Mouse (Mus musculus) frontal cortex, postnatal 25 days (tissue): Measurements from ENCODE around the gene Cyp2t4.

Experiments
- DNase-seq, 2 experiments: peaks; one replicate each; pipeline ENCODE4 v3.0.0; 2022; ENCODE audit warnings: low spot score in 2 of 2

Gene Cyp2t4

DNA sequence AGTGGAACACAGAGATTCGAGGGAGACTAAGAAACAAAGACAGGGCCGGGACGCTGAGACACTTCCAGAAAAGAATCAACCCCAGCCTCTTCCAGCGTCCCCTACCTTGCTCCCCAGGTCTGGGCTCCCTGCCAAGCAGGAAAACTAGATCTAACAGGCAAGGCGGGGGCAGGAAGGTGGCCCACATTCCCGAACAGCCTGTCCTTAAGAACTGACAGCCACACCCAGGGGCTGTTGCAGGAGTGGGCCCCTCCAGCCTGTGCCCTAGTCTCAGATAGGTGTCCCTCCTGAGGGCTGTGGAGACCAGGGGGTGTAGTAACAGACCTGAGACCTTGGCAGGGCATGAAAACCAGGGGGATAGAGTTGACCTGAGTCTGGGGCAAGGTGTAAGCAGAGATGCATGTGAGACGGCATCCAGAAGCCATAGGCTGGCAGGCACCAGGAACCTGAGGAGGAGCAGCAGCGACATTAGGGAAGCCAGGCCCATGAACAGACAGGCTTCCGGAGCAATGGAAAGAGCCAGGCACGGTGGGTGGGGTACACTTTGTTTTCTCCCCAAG lies at the start of gene Cyp2t4:
Gene Cyp2t4 (plus strand): TSS at position 510 of the 560 bp plus-strand sequence.
- DNase-seq: no peak

- no peak for DNase-seq
Observed at GRCm38 (mm10) chr7:27104882-27105281, 48.6 kb upstream of the Cyp2t4 start.

DNA sequence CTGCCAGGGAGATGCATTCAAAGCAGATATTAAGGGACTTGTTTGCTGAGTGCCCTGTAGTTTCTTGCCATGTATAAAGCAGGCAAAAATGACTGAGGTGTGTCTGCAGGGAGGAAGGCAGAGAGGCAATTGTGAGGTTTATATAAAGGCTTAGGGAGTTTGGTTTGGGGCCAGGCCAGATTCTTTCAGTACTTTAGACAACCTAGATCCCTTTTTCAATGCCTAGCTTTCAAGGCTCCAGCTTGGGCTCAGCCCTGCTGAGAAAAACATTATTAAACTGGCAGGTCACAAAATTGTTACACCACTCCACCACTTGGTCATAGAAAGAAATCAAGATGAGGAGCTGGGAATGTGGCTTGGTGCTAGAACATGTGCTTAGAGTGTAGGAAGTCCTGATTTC lies 43.2 kb upstream of the Cyp2t4 start:
- DNase-seq: no peak

DNA sequence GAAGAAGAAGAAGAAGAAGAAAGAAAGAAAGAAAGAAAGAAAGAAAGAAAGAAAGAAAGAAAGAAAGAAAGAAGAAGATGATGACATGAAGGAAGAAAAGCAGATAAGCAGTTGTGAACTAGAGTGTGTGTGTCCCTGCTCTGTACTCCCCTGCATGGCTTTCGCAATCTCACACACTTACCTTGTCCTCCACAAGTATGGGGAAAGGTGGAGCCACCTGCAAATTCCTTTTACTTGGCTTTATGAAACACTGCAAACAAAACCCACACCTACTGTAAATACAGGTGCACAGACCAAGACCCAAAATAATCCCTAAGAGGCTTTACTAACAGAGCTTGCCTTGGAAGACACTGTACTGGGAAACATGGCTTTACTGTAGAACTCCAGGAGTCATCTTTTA lies 42.5 kb upstream of the Cyp2t4 start:
- DNase-seq: no peak

DNA sequence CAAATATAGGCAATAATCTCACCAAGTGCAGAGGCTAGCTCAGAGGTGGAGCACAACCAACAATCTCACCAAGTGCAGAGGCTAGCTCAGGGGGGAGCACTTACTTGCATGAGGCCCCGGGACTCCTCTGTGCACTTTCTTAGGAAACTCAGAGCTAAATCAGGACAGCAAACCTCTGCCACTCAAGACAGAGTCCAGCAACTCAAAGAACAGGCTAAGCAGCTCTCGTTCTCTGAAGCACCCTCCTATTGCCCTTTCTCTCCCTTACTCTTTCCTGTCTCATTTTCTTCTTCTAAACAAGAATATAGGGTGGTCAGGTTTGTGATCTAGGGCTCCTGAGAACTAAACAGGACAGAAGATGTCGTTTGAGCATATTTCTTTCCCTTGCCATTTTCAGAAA lies 41.5 kb upstream of the Cyp2t4 start:
- DNase-seq: no peak

DNA sequence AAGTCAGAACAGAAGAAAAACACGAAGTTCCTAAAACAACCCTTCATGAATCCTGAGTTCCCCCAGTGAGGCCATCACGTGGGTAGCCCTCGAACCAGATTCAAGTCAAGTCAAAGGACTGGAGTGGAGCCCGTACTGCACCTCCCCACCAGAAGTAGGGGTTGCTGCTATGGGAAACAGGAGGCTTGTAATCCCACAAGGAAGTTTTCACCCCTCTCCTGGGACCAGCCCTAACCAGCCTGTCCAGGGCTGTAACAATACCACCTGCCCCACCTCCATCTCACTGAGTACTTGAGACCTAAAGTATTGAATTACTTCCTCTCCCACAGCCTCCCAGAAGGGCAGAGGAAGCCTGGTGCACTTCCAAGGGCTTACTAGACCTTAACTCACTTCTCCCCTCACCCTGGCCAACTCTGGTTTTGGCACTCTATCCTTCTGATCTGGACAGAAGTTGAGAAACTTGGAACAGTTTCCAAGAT lies 35.4 kb upstream of the Cyp2t4 start:
- no peak for DNase-seq

DNA sequence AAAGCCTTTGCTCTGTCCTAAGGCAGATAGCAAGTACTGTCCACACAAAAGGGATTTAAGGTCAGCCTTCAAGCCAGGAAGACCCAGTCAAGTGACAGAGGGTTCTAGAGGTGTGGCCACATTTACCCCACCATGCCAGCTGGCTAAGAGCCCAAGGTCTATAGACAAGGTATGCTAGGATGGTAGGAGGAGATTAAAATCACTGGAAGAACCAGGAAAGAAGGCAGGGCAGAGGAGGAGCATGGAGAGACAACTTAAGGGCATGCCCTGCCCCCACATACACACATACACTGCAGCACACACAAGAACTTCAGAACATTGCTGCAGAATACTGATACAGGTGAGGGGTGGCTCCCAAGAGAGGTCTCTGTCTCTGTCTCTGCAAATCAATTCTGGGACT lies 33.8 kb upstream of the Cyp2t4 start, which contains the start of gene Cyp2f2:
Gene Cyp2f2 (plus strand): TSS at position 234 of the 400 bp plus-strand sequence.
- DNase-seq: no peak

- DNase-seq: no peak
Observed at GRCm38 (mm10) chr7:27124305-27124832, 29.1 kb upstream of the Cyp2t4 start.

DNA sequence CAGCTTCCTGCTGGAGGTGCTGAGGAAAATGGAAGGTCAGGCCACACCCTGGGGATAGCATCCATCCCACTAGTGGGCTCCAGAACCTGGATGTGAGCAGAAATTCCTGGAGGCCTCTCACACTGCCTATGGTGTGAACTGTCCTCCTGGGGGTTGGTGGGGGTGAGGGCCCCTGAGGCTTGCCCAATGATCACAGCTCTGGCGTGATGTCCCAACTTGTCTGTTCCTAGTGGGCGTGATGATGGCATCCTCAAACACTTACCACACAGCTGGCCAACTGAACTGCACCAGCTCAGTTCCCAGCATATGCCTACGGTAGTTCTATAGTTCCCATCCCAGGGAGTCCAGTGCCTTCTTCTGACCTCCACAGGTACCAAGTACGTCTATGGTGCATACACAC lies 28.5 kb upstream of the Cyp2t4 start:
- DNase-seq: no peak

DNA sequence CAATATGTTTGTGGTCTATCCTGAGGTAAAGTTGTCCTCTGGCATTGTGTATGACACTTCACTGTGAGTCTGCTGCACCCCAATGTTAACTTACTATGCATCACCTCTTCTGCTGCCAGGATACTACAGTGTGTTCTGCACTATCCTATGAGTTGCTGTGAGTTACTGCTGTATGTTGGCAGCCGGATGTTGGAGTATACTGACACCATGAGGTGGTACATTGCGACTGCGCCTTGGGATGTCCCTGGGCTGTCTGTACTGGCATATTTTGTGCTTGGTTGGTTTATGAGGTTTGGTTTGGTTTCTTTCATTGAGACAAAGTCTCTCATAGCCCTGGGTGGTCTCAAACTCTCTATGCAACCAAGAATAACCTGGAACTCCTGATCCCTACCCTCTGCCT lies 25.4 kb upstream of the Cyp2t4 start:
- DNase-seq: peak; percentile 10 to 27

GRCm38 (mm10) chr7:27128946-27129345 lies 24.6 kb upstream of the Cyp2t4 start:
- no peak for DNase-seq

DNA sequence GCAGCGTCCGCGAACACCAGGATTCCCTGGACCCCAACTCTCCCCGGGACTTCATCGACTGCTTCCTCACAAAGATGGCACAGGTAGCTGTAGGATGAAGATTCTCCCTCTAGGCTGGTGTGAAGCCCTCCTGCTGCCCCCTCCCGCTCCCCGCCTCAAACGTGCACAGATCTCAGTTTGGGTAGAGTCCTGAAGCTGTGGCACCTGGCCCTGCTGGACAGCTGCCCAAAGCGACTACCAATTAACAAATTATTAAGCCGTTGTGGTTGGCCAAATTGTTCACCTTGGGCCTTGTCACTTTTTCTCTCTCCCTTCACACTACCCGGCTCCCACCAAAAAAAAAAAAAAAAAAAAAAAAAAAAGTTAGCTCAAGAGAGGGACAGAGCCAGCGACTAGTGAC lies 23.7 kb upstream of the Cyp2t4 start:
- no peak for DNase-seq

DNA sequence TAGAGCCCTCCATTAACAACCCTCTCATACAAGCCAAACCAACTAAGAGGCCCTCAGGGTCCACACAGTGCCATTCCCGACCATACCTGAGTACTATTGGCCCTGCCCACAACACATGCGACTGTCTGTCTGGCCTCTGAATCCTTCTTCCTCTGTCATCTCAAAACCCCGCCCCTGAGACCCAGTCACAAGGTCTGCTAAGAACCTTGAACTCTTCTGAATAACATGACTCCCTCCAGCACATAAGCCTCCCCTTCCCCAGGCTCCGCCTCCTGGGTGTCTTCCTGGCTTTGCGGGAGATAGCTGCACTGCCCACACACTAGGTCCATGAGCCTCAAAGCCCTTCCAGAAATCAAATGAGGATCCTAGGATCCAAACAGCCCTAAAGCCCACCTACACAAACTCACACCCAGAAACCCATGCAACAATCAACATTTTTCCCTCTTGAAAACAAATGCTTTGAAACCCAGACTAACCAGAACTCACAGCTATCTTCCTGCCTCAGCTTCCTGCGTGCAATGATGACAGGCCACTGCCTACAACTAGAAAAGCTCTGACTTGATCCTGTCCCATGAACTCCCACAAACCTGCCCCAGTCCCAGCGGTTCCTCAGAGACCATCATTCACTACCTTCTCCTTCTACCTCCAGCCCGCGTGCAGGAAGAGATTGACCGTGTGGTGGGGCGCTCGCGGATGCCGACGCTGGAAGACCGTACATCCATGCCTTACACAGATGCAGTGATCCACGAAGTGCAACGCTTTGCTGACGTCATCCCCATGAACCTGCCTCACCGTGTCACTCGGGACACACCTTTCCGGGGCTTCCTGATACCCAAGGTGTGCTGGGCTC lies 22.8 kb upstream of the Cyp2t4 start:
- no peak for DNase-seq

DNA sequence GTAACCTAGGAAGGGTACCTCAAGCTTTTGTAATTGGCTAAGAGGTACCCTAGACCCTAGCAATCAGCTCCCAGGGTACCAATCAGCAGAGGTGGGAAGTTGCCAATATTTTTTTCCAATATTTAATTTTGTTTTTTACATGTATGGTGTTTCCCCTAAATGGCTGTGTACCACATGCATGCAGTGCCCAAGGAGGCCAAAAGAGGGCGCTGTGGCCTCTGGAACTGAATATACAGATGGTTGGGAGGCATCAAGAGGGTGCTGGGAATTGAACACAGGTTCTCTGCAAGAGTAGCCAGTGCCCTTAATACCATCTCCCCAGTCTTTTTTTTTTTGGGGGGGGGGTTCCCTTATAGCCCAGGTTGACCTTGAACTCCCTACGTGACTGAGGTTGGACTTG lies 22.1 kb upstream of the Cyp2t4 start:
- no peak for DNase-seq

GRCm38 (mm10) chr7:27132588-27132987 lies 20.9 kb upstream of the Cyp2t4 start:
- peak in 1 of 2 experiments; percentile 40 for DNase-seq

DNA sequence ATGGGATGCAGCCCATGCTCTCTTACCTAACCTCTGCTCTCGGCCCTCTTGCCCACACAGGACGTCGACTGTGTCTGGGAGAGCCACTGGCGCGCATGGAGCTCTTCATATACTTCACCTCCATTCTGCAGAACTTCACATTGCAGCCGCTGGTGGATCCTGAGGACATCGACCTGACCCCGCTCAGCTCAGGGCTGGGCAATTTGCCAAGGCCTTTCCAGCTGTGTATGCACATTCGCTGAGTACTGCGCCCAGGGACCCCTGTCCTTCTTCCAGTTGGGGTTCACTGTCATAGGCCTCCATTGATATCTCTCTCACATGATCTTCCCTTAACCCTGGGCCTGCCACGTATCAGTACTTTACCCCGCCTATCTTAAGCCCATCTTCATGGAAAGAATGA lies 20.4 kb upstream of the Cyp2t4 start:
- no peak for DNase-seq

- DNase-seq: no peak
Observed at GRCm38 (mm10) chr7:27133757-27134156, 19.8 kb upstream of the Cyp2t4 start.

DNA sequence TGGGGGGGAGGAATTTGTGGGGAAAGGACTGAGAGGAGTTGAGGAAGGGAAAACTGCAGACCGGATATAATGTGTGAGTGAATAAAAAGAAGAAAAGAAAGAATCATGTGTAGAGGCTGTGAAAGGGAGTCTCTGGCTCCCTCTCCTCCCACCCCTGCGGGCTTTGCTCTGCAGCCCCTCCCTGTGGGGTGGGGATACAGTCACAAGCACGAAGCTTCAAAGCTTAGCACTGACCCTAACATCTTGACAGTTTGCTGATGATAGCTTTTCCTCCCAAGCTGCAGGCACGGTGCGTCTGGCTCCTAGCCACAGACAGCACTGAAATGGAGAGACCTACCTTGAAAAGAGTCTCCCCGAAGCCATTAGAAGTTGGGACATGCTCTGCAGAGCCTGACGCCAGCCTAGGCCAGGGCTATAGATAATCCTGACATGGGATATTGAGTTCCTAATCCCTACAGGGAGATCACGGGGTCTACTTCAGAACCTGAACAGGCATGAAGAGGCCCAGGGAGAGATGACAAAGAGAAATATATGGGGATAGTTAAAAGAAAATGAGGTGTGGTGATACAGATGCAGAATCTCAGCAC lies 17.0 kb upstream of the Cyp2t4 start:
- DNase-seq: no peak

GRCm38 (mm10) chr7:27156005-27156404 lies 2.5 kb downstream of the Cyp2t4 start:
- DNase-seq: no peak

DNA sequence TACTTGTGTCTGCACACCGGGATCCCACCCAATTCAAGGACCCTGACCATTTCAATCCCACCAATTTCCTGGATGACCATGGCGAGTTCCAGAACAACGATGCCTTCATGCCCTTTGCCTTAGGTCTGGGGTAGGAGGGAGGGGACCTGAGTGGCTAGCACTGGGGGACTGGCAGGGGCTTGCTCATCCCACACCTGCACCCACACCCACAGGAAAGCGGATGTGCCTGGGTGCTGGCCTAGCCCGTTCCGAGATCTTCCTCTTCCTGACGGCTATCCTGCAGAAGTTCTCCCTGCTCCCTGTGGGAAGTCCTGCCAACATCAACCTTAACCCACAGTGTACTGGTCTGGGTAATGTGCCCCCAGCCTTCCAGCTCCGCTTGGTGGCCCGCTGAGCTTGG lies 4.7 kb downstream of the Cyp2t4 start:
- DNase-seq: no peak

- no peak for DNase-seq
Observed at GRCm38 (mm10) chr7:27159256-27159655, 5.7 kb downstream of the Cyp2t4 start.

DNA sequence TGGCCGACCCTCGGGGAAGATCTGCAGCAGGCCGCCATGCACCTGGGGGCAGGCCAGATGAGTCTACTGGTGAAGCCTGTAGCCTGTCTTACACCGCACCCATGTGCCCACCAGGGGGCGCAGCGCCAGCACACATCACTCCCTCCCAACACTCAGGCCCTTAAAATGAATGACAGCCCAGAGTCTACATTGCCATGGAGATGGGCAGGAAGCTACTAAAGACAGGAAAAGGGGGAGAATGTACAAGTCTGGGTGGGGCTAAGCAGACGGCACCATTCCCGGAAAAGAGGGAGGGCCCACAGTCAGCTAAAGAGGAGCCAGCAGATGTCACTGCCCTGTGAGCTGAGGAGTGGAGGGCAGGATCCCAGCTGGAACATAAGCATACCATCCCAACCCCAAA lies 6.4 kb downstream of the Cyp2t4 start:
- DNase-seq: peak; percentile 82

GRCm38 (mm10) chr7:27160921-27161320 lies 7.4 kb downstream of the Cyp2t4 start:
- no peak for DNase-seq
